Mouse (Mus musculus) left cerebral cortex, postnatal 36 days (tissue): ENCODE measurements around the gene Vcp. TPM values are rescaled to one million over a fixed set of nuclear protein-coding genes. Genes with fewer than 3 reads are reported as not detected.
"Not testable (repeated sequence)": the region's sequence is repeated elsewhere in the genome, so short reads cannot be mapped to it uniquely, and the experiment has no call there.

Experiments used
- DNase-seq, 2 experiments: peaks; one replicate each; pipeline ENCODE4 v3.0.0; 2021 to 2022; ENCODE audit warnings: low spot score in 2 of 2, mixed read lengths in 1 of 2
- intact Hi-C: fragments of 180-260 bp; cut with DNase I; formaldehyde crosslinking; loops from one replicate; pipeline ENCODE4 v1.15.1; 2025
- total RNA-seq, 2 experiments: library from RNA; stranded (reverse); gene quantifications; 2 replicates each; pipeline ENCODE4 v1.2.3; 2021

The Vcp gene
- total RNA-seq, 2 experiments from 2014 or later, result 181 to 194 TPM

DNA sequence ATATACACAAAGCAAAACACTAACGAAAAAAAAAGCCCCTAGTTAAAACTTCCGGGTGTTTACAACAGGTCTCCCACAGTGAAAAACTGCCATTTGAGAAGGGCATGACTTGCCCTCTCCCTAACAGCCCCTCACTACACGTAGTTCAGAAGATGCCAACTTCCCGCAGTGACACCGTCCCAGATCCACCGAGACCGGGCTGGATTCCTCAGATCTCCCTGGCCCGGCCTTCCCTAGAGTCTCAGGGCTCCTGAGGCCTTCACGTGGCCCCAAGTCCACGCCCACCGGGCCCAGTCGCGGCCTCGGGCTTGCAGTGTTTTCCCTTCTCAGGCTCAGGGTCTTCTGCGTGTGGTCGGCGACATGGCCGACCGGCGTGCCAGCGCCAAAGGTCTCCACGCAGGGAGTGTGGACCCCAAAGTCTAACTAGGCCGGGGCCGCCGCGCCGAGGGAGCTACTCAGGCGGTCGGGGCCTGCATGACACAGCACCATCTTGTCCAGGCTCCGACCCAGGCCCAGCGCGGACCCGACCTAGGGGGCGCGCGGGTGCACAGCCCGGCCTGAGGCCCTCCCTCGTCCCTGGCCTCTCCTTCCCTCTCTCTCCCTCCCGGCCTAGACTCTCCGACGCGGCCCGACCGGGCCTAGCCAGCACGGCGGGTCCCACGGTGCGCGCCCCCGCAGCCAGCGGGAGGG, 711 bp downstream of the Vcp start:
- intact Hi-C loops, result no loop called here
- DNase-seq, result peak; percentile 72 to 73

DNA sequence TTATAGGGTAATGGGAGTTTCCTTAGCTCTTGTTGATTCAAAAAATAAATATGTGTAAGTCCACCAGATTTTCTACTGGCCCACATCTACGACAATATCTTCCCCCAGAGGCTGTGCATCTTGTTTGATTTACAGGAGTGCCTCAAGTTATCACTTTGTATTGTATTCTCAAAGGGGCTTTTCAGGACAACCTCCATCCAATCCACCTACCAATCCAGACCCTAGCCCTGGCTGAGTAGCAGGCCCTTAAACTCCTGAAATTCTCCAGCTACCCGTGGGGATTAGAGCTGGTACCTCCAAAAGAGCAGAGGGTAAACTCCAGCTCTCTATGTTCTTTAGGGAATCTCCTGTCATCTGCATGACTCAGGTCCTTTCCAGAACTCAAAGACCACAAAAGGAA, 2.3 kb downstream of the Vcp start:
- no peak for DNase-seq
- intact Hi-C loops, result no loop called here

DNA sequence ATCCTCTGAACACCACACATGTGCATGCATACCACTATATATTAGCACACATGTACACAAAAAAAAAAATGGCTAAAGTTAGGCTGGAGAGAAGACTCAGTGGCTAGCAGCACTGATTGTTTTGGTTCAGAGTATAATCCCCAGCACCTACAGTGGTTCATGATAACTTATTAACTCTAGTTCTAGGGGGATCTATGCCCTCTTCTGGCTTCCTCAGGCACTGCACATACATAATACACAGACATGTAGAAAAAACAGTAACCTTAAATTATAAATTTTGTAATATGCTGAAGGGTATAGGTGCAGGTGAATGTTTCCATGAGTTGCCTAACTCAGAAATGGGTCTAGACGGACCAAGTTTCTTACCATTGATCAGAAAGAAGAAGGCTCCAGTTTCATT, 12.0 kb downstream of the Vcp start:
- intact Hi-C loops, result no loop called here

DNA sequence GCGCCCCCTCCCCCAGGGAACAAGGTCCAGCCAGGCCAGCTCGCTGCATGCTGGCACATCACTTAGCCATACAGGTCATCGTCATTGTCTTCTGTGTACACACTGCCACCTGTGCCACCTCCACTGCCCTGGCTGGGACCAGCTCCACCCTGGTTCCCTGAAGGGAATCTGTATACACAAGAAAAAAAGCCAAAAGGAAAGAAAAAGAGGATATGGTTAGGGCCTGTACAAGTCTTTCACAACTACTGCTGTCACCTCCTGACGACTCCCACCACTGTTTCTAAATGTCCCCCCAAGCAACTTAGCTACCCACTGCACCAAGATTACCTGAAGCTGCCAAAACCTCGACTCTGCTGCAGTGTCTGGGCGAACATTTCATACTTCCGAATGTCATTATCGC, 19.8 kb downstream of the Vcp start:
- DNase-seq, intact Hi-C loops: not testable (repeated sequence)

More for the DNA sequence above, 12.0 kb downstream of the Vcp start:
- no peak for DNase-seq

DNA sequence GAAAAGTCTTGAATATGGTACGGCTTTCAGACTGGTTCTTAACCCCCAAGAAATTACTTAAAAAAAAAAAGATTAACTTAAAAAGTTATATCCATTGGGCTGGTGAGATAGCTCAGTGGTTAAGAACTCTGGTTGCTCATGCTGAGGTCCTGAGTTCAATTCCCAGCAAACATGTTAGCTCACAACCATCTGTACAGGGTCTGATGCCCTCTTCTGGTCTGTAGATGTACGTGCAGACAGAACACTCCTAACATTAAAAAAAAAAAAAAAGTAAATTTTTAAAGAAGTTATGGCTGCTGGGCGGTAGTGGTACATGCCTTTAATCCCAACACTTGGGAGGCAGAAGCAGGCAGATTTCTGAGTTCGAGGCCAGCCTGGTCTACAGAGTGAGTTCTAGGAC, 22.2 kb downstream of the Vcp start:
- intact Hi-C loops, result no loop called here
- DNase-seq, result no peak

DNA sequence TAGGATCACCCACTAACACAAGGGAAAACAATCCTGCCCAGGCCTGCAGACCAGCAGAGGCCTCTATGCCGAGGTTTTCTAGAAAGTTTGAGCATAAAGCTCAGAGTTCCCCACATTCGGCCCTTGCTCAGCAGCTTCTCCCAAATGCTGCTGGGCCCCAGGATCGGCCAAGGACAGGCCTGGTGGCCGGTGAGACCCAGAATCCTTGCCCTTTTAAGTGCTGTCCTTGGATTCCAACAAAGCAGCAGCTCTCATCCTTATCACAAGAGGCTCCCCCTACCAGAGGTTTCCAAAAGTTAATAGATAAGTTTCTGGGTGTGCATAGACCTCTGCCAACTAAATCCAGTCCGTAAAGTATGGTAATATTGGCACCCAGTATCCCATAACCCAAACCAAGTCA, 26.4 kb downstream of the Vcp start:
- no peak for DNase-seq
- intact Hi-C loops, result no loop called here

DNA sequence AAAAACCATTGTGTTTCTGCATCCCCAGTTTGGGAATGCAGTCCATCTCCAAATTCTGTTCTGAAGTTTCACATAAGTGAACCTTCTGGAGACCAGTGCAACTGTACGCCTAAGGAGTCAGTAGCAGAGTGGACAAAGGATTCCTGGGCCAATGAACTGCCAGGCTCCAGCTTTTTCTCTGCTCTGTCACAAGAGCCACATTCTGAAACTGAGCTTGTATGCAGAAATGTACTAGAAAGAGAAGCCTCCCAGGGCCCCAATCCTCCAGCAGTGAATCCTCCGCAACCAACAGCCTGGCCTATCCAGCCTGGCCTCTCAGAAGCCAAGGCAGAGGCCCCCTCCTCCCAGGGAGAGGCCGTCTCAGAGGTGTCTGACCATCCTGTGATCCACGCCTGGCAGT, 27.4 kb downstream of the Vcp start:
- intact Hi-C loops, result no loop called here
- DNase-seq, result no peak

DNA sequence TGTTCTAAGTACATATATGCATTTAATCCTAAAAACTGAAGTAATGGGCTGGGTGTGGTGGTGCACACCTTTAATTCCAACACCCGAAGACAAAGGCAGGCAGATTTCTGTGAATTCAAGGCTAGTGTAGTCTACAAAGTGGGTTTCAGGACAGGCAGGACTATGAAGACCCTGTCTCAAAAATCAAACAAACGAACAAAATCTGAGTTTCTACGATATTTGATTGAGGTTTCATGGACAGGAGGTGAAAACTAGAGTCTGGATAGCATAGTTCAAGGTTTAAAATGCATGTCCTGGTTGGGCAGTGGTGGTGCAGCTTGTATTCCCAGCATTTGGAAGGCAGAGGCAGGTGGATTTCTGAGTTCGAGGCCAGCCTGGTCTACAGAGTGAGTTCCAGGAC, 31.0 kb downstream of the Vcp start, which contains the start of gene 1700022I11Rik:
1700022I11Rik (plus strand) TSS at position 301 of the 400 bp plus-strand sequence.
- no peak for DNase-seq
- intact Hi-C loops, result no loop called here

DNA sequence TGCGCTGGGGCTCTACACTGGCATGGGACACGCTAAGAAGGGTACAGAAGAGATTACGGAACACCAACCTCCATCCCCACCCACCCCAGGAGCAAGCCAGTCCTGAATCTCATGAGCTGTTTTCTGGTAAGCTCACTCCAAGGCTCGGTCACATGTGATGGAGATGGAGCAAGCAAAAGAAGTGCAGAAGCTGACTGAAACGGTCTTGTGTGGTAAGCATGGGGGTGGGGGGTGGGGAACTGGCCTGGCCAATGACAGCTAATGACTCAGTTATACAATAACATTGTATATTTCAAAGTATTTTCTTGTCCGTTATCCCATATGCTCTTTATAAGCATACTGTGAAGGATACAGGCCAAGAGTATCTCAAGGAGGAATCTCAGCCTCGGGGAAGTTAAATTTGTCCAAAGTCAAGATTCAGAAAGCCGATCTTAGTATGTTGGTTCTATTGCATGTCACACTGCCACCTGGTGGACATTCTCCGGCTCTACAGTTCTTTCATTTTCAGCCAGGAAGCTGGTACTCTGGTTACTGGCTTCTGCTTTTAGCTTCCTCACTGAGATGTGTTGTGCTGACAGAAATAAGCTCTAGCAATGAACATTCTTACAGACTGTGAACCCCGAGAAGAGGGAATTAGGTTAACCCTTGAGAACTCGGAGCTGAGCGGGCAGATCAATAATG, 35.1 kb downstream of the Vcp start:
- DNase-seq, result peak; percentile 43 to 47
- intact Hi-C loops, result loop anchor here (1.0 kb wide), 1 partner anchor 88 kb away; no protein-coding TSS in a partner anchor

DNA sequence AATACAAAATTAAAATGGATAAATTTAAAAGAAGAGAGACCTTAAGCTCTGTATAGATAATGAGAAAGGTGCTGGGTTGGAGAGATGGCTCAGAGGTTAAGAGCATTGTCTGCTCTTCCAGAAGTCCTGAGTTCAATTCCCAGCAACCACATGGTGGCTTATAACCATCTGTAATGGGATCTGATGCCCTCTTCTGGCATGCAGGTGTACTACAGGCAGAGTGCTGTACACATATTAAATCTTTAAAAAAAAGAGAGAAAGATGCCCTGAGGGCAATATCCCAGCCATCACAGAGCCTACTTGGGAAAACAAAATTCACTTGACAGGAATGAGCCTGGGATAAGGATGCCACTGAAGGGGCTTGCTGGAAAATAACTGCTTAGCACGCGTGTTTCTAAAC, 36.8 kb downstream of the Vcp start:
- DNase-seq, result no peak
- intact Hi-C loops, result no loop called here

DNA sequence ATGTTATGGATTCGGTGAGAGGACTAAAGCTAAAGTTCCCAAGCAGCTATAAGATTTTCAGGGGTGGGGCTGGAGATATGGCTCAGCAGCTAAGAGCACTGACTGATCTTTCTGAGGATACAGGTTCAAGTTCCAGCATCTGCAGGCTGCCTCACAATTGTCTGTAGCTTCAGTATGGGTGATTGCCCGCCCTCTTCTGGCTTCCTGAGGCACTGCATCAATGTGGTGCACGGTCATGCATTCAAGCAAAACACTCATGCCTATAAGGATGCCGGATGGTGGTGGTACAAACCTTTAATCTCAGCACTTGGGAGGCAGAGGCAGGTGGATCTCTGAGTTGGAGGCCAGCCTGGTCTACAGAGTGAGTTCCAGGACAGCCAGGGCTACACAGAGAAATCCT, 38.7 kb downstream of the Vcp start:
- peak; percentile 53 to 56 for DNase-seq
- intact Hi-C loops, result no loop called here

DNA sequence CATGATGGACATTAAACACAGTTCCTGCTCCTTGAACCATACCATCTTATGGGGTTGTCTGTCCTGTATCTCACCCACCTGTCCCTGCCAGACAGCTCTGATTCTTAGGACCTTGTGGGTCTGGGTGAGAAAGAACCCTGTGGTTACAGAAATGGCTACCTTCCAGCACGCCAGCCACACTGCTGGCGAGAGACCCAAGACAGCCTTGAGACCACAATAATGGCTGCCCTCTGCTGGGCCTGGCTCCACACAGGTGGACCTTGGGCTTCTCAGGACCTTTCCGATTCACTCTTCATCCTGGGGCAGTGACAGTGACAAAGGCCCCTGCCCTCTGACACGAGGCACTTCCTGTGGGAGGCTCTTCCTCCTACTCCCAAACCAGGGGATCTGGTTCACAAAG, 40.9 kb downstream of the Vcp start:
- intact Hi-C loops, result no loop called here
- DNase-seq, result peak in 1 of 2 experiments; percentile 35

DNA sequence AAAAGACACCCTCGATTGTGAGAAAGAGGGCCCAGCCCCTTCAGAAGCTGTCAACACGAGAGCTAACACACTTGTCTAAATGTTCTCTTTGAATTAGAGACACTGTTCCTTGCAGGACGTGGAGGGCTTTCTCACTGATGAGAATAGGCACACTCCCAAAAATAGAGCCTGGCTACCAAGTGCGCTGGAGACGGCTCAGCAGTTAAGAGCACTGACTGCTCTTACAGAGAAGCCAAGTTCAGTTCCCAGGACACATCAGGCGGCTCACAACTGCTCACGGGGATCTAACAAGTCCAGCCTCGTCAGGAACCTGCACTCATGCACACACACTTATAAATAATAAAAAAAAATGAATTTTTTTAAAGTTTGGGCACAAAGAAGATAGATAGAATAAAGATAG, 41.4 kb downstream of the Vcp start:
- DNase-seq, result peak in 1 of 2 experiments; percentile 32
- intact Hi-C loops, result no loop called here

DNA sequence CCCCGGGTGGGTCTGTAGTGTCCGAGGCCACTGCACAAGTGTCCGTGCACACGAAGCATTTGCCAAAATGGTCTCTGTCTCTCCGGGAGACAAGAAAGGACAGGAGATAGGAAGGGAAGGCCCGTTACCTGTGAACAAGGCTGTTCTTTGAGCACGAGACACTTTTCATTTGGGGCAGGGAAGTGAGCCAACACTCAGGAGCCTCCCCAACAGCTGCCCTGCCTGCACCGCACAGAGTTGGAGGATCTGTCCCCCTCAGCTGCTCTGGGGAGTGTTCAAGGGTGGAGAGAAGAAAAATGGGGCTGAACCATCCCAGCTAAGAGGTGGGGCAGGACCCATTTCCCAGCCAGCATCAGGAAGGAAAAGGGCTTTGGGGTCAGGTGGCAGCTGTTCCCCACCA, 42.3 kb downstream of the Vcp start:
- intact Hi-C loops, result no loop called here
- DNase-seq, result no peak

DNA sequence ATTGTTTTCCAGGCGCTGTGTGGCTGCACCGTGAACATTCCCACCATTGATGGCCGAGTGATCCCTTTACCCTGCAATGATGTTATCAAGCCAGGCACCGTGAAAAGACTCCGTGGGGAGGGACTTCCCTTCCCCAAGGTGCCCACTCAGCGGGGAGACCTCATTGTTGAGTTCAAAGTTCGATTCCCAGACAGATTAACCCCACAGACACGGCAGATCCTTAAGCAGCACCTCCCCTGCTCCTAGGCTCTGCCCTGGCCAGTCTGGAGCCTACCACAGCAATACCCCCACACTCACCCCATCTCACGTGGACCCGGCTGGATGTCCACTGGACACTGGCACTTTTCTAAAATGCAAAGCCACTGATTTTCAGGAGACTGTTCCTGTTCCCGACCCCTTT, 43.0 kb downstream of the Vcp start:
- intact Hi-C loops, result no loop called here
- no peak for DNase-seq

DNA sequence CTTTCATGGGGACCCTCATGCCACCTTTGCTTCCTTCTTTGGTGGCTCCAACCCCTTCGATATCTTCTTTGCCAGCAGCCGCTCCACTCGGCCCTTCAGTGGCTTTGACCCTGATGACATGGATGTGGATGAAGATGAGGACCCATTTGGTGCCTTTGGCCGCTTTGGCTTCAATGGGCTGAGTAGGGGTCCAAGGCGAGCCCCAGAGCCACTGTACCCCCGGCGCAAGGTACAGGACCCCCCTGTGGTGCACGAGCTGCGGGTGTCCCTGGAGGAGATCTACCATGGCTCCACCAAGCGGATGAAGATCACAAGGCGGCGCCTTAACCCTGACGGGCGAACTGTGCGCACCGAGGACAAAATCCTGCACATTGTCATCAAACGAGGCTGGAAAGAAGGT, 43.7 kb downstream of the Vcp start:
- DNase-seq, result peak in 1 of 2 experiments; percentile 7
- intact Hi-C loops, result no loop called here

DNA sequence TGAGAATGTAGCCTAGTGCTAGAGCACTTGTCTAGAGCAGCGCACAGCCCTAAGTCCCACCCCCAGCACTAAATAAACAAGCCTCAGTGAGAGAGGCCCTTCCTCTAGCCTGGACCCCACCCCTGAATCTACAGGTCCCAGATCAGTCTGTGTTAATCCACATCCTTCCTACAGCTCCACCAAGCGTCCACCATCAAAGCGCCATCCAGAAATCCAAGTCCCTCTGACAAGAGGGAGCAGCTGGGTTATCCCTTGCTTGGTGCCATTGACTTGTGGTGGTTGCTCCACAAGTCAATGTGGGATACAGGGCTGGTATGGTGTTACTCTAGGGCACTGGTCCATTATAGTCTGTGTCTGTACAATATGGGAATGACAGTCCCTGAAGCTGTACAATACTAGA, 45.1 kb downstream of the Vcp start:
- intact Hi-C loops, result no loop called here
- no peak for DNase-seq

DNA sequence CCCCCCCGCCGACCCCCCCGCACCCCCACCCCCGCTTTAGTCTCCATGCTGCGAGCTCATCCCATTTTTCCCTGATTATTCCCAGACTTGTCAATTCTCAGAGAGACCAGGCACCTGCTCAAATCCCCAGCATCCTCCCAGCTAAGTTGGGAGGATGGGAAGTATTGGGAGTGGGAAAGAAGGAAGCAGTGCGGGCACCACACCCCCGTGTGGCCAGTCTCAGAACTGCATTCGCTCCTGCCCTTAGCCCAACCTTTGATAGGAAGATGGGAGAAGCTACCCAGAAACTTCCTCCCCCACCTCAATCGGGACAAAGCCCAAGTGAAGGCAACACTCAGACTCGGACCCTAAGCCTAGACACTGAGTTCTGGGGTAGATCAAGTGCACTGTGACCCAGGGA, 46.0 kb downstream of the Vcp start:
- DNase-seq, result peak; percentile 76 to 77
- intact Hi-C loops, result no loop called here

DNA sequence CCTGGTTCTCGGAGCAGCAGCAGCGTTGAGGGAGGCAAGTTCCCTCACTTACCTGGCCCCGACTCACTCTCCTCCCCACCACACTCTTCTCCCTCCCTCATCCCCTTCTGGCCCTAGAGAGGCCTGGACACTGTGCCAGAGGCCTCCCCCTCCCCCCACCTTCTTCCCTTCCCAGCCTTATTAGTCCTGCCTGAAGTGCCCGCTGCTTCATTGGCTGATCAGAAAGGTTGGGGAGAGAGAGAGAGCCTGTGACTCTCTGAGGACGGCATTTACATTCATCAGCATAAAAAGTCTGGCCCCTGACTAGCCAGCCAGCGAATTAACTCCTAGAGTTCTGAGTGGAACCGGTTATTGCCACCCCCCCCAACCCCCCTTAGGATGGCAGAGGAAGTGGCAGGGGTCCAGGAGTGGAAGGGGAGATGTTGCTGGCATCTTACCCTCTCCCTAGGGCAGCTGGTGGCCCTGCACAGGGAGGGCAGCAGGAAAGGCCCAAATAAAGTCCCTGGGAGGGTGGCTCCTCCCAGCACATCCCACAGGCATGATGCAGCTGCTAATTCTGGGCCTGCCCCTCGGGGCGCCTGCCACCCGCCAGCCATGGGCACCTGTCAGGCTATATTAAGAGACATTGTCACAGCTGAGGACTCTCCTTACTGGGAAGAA, 46.7 kb downstream of the Vcp start:
- intact Hi-C loops, result no loop called here
- peak; percentile 58 to 69 for DNase-seq

DNA sequence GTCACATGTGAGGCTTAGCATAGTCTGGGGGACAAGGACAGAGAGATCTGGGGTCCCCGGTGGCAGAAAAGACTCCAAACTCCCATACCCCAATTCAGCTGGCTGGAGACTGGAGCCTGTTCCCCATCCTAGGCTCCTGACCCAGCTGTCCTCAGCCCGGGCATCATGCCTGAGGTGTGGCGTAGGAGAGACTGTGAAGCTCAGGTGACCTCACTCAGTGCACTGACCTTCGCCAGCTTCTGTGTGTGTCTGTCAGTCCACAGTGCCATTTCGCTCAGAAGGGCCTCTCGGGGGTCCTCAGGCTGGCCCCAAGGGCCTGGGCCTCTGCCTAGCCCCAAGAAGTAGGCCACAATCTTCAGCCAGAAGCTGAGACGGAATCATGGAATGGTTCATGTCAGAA, 47.7 kb downstream of the Vcp start:
- DNase-seq, result no peak
- intact Hi-C loops, result no loop called here
